Mouse (Mus musculus) adrenal gland, postnatal 14 days (tissue): ENCODE measurements at regions not wholly inside any gene's neighbourhood (a gene's known extent, or its start where the extent isn't known, plus 50 kb on each side); places are given as distances from the start of the nearest gene placed in this dataset.
"Not testable (repeated sequence)": the region's sequence is repeated elsewhere in the genome, so short reads cannot be mapped to it uniquely, and the experiment has no call there.

ENCODE experiments used
- DNase-seq: peaks from one replicate; pipeline ENCODE4 v3.0.0; 2021; ENCODE audit warnings: mixed read lengths

GRCm38 (mm10) chr2:18453426-18453825 lies 60.8 kb upstream of the Dnajc1 start:
- DNase-seq: not testable (repeated sequence)

GRCm38 (mm10) chr2:18445809-18446208 lies 53.2 kb upstream of the Dnajc1 start:
- no peak for DNase-seq
